Mouse (Mus musculus): ENCODE measurements at regions not wholly inside any gene's neighbourhood (a gene's known extent, or its start where the extent isn't known, plus 50 kb on each side); places are given as distances from the start of the nearest gene placed in this dataset.

DNA sequence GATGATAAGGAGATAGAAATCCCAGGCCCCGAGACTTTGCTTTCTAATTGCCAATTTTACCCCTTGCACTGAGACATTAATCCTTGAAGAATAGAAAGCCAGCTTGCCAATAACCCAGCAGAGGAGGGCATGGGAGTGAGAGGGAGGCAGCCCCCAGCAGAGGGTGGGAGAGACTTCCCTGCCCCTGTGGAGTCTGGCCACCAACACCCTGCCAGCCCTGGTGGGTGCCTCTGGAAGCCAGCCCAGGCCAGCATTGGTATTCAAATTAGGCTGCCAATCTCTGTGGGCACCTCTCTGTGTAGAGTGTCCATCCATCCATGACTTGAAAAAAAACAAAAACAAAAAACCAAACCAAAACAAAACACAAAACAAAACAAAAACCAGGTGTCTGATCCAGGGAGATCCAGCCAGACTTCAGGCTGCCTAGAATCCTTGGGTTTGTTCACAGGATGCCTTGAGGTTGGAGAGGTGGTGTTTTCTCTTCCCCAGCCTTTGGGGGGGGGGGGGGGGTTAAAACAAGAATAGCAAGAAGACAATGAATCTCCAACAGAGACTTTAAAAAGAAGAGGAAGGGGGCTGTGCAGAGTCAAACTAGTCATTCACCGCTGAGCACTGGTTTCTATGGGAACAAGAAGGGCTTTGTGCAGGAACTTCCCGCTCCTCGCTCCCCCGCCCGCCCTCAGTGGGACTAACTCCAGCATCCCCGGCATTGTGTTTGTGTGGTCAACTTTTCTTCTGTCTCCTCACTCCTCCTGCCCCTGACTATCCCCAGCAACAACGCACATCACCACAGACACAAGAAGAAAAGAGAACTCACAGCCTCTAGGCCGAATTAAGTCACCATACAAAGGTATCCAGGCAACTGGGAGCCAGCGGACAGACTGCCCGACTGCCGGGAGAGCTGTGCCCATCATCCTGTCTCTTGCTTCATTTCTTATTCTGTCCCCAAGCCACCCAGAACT, 236.3 kb upstream of the Pabpc6 start:
- DNase-seq: peak in 1 of 2 experiments; percentile 26

GRCm38 (mm10) chr17:9904525-9904991, 235.0 kb upstream of the Pabpc6 start:
- peak; percentile 19 to 69 for DNase-seq

DNA sequence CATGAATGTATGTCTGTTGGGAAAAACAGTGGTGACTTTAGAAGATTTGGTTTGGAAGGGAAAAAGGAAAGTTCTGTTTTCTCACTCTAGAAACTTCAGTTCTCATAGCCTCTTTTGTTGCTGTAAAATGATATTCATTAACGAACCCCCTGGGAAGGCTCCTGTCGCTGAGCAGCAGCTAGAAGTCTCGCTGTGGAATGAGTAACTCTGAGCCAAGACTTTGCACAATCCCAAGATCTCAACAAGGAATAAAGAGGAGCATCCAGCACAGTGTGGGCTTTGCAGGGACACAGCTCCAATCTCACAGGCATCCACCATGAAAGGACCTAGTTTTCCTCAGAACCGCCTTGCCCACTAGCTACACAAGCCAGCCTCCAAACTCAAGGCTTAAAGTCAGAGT, 233.8 kb upstream of the Pabpc6 start:
- no peak for DNase-seq

- no peak for DNase-seq
These were observed 227.4 kb upstream of the Pabpc6 start for GRCm38 (mm10) chr17:9896964-9897363.

DNA sequence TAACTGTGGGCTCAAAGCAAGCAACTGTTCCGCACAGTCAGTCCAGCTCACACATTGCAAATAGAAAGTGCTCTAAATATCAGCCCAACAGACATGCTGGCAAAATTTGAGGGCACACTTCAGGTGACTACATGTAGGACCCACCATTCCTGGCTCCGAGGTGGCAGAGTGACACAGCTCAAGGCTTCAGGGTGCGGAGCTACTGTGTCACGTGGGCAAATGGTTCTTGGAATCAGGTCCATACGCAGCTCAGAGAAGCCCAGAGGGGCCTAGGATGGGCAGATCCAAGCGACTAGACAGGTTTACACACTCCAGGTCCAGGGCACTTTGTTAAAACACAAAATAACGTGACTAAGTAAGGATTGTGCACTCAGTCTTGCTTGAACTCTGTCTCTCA, 226.2 kb upstream of the Pabpc6 start:
- no peak for DNase-seq

DNA sequence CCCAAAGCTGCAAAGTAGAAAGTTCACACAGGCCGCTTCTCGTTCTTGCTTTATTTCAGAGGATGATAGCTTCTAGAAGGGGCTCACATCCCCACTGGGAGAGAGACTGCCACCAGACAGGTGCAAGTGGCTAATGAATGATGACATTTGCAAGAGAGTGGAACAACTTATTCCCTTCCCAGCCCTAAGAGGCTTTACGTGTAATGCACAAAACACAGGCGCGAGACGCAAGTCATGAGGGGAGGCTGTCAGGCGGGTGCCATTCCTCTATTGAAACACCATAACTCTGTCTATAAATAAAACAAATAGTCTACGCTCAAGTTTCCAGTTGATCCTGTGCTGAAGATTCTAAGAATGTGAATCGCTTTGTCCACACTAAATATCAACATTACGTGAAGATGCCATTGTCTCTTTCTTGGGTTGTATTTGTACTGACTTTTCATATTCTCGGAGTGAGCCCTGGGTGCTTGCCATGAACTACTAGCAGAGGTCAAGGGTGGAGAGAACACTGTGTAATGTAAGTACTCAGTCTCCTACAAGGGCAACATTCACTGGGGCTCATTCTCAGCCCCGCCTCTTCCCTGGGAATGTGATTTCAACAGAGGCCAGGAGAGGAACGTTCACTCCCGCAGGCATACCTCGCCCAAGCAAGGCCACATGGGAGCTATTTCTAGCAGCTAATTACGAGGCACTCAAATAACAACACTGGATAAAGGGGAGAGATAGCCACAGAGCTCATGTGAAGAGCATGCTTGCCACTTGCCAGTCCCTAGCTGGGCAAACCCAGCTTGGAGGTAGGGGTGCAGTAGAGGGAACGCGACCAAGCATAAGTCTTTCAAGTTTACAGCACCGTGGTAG, 225.5 kb upstream of the Pabpc6 start:
- DNase-seq: peak; percentile 92 to 95

DNA sequence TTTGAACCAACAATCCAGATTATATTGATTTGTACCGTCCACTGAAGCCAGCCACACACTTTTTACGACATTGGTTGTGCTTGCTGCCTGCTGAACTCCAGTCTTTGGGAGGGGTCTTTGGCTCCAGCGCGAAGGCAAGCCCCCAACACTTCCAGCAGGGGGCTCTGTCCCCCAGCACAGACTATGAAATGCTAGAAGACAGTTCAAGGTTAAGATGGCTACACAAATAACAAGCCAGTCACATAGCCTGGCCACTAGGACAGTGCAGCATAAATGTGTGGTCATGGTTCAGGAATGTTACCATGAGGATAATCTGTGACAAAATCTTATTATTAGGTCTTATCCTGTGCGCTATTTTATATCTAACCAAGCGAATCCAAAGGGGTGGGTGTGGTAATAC, 224.4 kb upstream of the Pabpc6 start:
- peak; percentile 24 to 32 for DNase-seq

- DNase-seq: no peak
These were observed 223.3 kb upstream of the Pabpc6 start for GRCm38 (mm10) chr17:9892776-9893175.

DNA sequence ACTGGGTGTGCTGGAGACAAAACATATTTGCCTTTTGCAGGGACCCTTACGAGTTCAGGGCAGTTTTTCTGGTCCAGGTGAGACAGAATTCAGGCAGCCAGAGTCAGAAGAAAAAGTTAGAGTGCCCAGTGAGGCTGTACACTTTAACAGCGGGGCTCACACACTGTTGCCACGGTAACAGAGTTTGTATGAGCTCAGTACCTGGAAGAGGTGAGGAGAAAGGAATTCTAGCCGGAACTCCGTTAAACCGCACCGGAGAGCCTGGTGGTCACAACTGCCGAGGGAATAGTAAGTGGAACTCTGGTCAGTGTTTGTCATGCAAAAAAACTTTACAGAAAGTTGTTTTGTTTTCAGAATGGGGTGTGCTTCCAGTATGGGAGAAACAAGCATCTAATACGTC, 222.6 kb upstream of the Pabpc6 start:
- peak in 1 of 2 experiments; percentile 12 for DNase-seq

GRCm38 (mm10) chr17:9888494-9888893, 219.0 kb upstream of the Pabpc6 start:
- no peak for DNase-seq

DNA sequence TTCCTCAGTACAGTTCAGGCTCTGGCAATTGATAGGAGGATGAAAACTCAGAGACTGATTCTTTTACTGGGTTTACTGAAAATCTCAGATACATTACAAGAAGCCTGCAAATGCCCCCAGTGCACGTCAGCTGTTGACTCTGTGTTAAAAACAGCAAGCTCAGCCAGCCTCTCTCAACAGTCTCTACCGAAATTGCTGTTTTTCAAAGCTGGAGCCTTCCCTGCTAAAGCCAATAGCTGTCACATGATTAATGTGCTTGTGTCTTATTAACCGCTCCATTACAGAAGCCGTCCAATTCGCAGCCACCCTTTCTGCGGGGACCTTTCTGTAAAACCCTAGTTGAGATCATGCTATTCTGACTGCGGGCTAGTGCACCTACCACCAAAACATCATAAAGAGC, 215.6 kb upstream of the Pabpc6 start:
- no peak for DNase-seq

GRCm38 (mm10) chr17:9882639-9883226, 213.2 kb upstream of the Pabpc6 start:
- no peak for DNase-seq

- no peak for DNase-seq
These were observed 210.2 kb upstream of the Pabpc6 start for GRCm38 (mm10) chr17:9879556-9880206.

DNA sequence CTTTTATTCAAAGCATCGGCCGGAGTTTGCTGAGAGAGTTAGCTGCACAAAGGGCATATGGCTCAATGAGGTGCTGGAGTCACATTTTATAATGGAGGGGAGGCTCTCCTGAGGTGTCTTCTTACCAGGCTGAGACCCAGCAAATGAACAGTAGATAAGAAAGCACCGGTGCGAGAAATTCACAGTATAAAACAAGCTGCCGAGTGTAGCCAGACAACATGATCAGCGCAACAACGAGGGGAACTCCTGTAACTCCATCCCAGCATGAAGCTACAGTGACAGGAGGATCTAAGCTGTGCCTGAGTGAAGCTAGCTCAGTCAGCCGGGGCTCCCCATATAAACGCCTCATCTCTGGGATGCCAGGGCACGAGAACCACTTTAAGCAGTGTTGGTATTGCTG, 204.2 kb upstream of the Pabpc6 start:
- no peak for DNase-seq

- peak in 1 of 2 experiments; percentile 29 for DNase-seq
These were observed 200.7 kb upstream of the Pabpc6 start for GRCm38 (mm10) chr17:9870237-9870636.

DNA sequence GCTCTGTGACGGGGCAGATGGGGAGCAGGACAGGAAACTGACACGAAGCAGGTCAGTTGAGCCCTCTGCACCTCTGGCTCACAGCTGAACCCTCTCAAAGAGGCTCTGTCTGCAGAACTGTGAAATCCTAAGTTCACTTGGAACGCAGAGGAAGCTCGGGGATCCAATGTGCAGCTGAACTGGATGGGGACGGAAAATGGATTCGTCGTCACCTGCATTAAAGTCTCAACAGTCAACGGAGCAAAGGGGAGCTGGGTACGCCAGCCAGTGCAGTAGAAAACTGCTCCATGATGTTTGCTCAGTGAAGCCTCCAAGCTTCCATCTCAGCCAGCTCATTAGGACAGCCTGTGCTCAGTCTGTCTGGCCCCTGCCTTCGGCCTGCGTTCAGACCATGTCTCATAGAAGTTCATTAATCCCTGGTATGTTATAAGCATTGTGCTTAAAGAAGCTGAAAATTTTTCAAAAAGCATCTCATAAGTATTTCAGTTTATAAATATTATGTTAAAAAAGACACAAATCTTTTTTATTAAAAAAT, 199.3 kb upstream of the Pabpc6 start:
- DNase-seq: peak; percentile 9 to 20

GRCm38 (mm10) chr17:9864254-9864653, 194.7 kb upstream of the Pabpc6 start:
- no peak for DNase-seq

DNA sequence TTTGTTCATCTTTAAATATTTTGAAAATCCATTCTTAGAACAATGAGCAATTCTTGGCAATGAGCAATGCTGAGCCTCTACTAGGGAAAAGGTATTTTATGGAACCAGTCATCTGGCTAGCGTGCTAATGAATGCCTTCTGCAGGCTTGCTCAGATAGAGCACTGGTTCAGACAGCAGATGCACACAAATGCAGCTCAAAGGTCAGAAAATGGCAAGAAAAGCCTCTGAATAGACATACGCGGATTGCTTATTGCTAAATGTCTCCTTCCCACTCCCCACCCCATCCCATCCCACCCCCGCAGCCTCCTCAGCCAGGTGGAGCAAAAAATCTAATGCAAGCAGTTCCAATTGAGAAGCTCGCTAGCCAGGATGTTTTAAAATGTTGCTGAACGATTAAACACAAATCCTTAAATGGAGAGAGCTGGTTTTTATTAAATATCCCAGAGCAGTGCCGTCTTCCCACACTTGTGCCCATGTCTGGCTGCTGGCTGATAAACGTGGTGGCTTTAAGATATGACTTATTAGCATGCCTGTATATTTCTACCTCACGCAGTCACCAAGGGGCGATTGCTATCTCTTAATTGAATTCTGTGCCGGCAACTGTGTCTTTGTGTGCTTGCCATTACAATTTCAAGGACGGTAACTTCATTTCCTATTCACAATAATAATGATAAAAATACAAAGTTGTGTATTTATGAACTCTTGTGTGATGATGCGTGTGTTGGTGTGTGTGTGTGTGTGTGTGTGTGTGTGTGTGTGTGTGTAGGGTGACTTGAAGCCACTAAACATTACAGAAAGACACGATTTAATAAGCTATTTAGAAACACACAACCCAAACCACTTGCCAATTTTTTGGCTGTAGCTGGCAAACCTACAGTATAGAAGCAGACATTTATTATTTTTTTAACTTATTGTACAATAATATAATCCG, 192.7 kb upstream of the Pabpc6 start:
- no peak for DNase-seq

DNA sequence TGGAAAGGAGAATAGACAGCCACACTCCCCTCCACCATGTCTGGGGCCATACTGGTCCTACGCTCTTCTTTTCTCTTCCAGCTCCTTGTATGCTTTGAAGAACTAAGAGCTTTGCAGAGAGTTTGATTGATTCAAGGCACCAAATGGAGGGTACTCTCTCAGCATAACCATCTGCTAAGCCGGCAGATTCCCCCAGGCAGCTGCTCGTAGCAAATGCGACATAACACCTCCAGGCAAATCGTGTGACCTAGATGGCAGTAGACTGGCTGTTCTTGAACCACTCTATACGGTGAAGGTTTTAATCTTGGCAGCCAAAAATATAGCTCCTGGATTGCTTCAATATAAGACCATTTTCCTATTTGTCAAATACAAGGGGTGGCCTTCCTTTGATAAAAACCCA, 191.8 kb upstream of the Pabpc6 start:
- DNase-seq: no peak

GRCm38 (mm10) chr17:9848559-9849357, 179.2 kb upstream of the Pabpc6 start:
- DNase-seq: no peak
